Mouse (Mus musculus) neural tube, embryonic 14.5 days (tissue): ENCODE results near the gene Pef1. TPM values are rescaled to one million over a fixed set of nuclear protein-coding genes. Genes with fewer than 3 reads are reported as not detected.

Source experiments
- ATAC-seq: fragments of 200-750 bp; cut with Nextera tagmentation; 2 replicates; pipeline ENCODE4 v1.8.0; 2017; ENCODE audit warnings: low read depth, mild to moderate bottlenecking, moderate TSS enrichment, moderate library complexity
- H3K27ac ChIP-seq: fragments of 300-500 bp; sonication (generic); 2 replicates; pipeline ENCODE4 v1.5.1; 2014; ENCODE audit warnings: low read depth, mild to moderate bottlenecking, control low read depth, low read length, moderate library complexity, mixed read lengths
- H3K27me3 ChIP-seq: fragments of 300-500 bp; sonication (generic); 2 replicates; pipeline ENCODE4 v1.6.1; 2014; ENCODE audit warnings: low read length; ENCODE audit not compliant: control insufficient read depth, insufficient read depth
- H3K36me3 ChIP-seq: fragments of 300-500 bp; sonication (generic); 2 replicates; pipeline ENCODE4 v1.6.1; 2014; ENCODE audit warnings: low read length, mixed read lengths; ENCODE audit not compliant: control insufficient read depth, insufficient read depth
- H3K4me1 ChIP-seq: fragments of 300-500 bp; sonication (generic); 2 replicates; pipeline ENCODE4 v1.6.1; 2014; ENCODE audit warnings: low read length; ENCODE audit not compliant: control insufficient read depth, insufficient read depth
- H3K4me2 ChIP-seq: fragments of 300-500 bp; sonication (generic); 2 replicates; pipeline ENCODE4 v1.6.1; 2014; ENCODE audit warnings: mild to moderate bottlenecking, low read depth, low read length, control low read depth
- H3K4me3 ChIP-seq: fragments of 300-500 bp; sonication (generic); 2 replicates; pipeline ENCODE4 v1.5.1; 2014; ENCODE audit warnings: low read depth, low read length, control low read depth, mixed read lengths
- H3K9ac ChIP-seq: fragments of 300-500 bp; sonication (generic); replicated peaks from 2 replicates; pipeline ENCODE4 v1.6.1; 2014; ENCODE audit warnings: low read depth, mild to moderate bottlenecking, control low read depth, low read length, mixed read lengths
- H3K9me3 ChIP-seq: fragments of 300-500 bp; sonication (generic); 2 replicates; pipeline ENCODE4 v1.6.1; 2016; ENCODE audit warnings: low read length; ENCODE audit not compliant: control insufficient read depth
- WGBS: fragments of 180-500 bp; shearing (Covaris S2); extraction: QIAGEN DNeasy Blood & Tissue Kit; methylation state at CpG from one replicate; pipeline ENCODE4 v1.1.7; 2014; 5-methylcytosine and 5-hydroxymethylcytosine counted together
- polyA plus RNA-seq: library from polyadenylated mRNA; unstranded; fragments of >200 nt; fragmentation: Nextera tagmentation; extraction: Ambion mirVana; gene quantifications from 2 replicates; pipeline ENCODE4 v1.2.1, GENCODE M21; 2014

The Pef1 gene
- polyA plus RNA-seq, 1 experiment from 2014 or later: 68.3 TPM

DNA sequence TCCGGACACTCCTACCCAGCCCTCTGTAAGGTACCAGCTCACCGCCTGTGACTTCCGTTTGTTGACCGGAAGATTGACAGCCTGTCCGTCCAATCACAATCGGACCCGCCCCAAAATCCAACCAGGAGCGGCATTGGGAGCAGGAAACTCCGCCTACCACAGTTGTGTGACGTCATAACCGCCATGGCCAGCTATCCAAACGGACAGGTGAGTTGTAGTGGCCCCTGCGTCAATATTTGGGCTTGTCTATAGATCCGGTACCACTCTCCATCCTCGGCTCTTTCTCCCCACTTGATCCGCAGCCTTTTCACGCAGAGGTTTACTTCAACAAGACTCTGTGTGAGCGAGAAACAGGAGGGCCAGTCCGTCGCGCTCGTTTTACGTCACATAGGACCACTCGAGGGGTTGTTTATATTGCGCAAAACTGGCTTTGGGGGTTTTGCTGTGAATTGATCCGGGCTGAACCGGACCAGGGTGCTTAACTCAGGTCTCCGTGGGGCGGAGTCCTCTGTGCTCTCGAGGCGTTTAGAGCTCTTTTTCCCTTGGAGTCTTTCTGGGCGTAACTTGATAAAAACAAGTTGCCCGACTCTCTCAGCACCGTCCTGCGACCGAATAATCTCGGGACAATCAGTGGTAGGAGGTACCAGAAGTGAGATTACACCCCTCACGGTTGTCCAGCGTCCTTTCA, 5.2 kb downstream of the Pef1 start:
- Histone ChIP-seq H3K9me3 (no peaks in the 10 kb centered on the region), H3K9ac (peak overlapping the region; percentile 62), H3K4me1 (peaks cover 7% of the 10 kb centered on the region; the same call in 1 of the 2 replicates), H3K4me2 (peak overlapping the region; percentile 84), H3K36me3 (no peaks in the 10 kb centered on the region), H3K27ac (peak overlapping the region; percentile 6), H3K4me3 (peak overlapping the region; percentile 79), H3K27me3 (no peaks in the 10 kb centered on the region)
- under 1% methylated on average over 39 of the region's 39 CpGs for WGBS
- ATAC-seq: peak; percentile 96

GRCm38 (mm10) chr4:130108929-130109328, 6.6 kb downstream of the Pef1 start:
- no peaks in the 10 kb centered on the region for H3K36me3 ChIP-seq
- H3K4me2 ChIP-seq: no peak overlapping the region
- H3K27me3 ChIP-seq: no peaks in the 10 kb centered on the region
- peaks cover 7% of the 10 kb centered on the region; the same call in 1 of the 2 replicates for H3K4me1 ChIP-seq
- H3K9me3 ChIP-seq: no peaks in the 10 kb centered on the region
- no peak overlapping the region for H3K9ac ChIP-seq
- 85% methylated on average over 3 of the region's 3 CpGs for WGBS
- no peak for ATAC-seq
- no peak overlapping the region for H3K4me3 ChIP-seq
- no peak overlapping the region for H3K27ac ChIP-seq

GRCm38 (mm10) chr4:130109666-130110065, 7.3 kb downstream of the Pef1 start:
- no peak for ATAC-seq
- Histone ChIP-seq H3K27ac (no peak overlapping the region), H3K9me3 (no peaks in the 10 kb centered on the region), H3K27me3 (no peaks in the 10 kb centered on the region), H3K4me2 (no peak overlapping the region), H3K36me3 (no peaks in the 10 kb centered on the region), H3K4me1 (peaks cover 7% of the 10 kb centered on the region; the same call in 1 of the 2 replicates), H3K4me3 (no peak overlapping the region), H3K9ac (no peak overlapping the region)
- 92% methylated on average over 9 of the region's 9 CpGs for WGBS

- Histone ChIP-seq H3K4me2 (no peak overlapping the region), H3K9ac (no peak overlapping the region), H3K9me3 (no peaks in the 10 kb centered on the region), H3K27ac (no peak overlapping the region), H3K4me3 (no peak overlapping the region), H3K27me3 (no peaks in the 10 kb centered on the region), H3K36me3 (no peaks in the 10 kb centered on the region), H3K4me1 (peaks cover 7% of the 10 kb centered on the region; the same call in 1 of the 2 replicates)
- no peak for ATAC-seq
- WGBS: 88% methylated on average over 7 of the region's 7 CpGs
Observed at GRCm38 (mm10) chr4:130110091-130110490, 7.7 kb downstream of the Pef1 start.

DNA sequence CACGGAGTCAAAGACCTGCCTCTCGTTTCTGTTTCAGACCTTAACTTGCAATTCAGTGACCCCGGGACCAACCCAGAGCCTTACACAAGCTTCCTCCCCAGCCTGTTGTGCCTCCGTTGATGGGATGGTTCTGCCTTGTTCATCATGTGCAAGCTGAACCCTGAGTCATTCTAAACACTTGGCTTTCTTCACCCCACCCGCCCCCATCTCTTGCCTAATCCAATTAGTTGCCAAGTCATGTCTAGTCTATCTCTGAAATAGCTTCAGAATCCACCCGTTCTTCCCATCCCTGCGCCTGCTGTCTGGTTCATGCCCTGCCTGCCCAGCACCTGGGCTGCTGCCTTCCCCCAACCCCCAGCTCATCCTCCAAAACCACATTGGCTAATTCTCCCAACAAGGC, 9.9 kb downstream of the Pef1 start:
- Histone ChIP-seq H3K27ac (no peak overlapping the region), H3K27me3 (no peaks in the 10 kb centered on the region), H3K4me3 (no peak overlapping the region), H3K4me1 (peaks cover 7% of the 10 kb centered on the region; the same call in 1 of the 2 replicates), H3K9me3 (no peaks in the 10 kb centered on the region), H3K36me3 (no peaks in the 10 kb centered on the region), H3K4me2 (no peak overlapping the region), H3K9ac (no peak overlapping the region)
- no peak for ATAC-seq
- WGBS: 93% methylated on average over 7 of the region's 7 CpGs

GRCm38 (mm10) chr4:130112732-130113131, 10.4 kb downstream of the Pef1 start:
- Histone ChIP-seq H3K9ac (no peak overlapping the region), H3K36me3 (no peaks in the 10 kb centered on the region), H3K9me3 (no peaks in the 10 kb centered on the region), H3K4me2 (no peak overlapping the region), H3K27me3 (no peaks in the 10 kb centered on the region), H3K4me3 (no peak overlapping the region), H3K27ac (no peak overlapping the region), H3K4me1 (peaks cover 7% of the 10 kb centered on the region; the same call in 1 of the 2 replicates)
- 96% methylated on average over 1 of the region's 1 CpGs for WGBS
- no peak for ATAC-seq

- H3K4me2 ChIP-seq: no peak overlapping the region
- no peaks in the 10 kb centered on the region for H3K27me3 ChIP-seq
- H3K4me1 ChIP-seq: no peaks in the 10 kb centered on the region
- H3K36me3 ChIP-seq: peaks cover 33% of the 10 kb centered on the region
- 86% methylated on average over 4 of the region's 4 CpGs for WGBS
- H3K9ac ChIP-seq: no peak overlapping the region
- no peak overlapping the region for H3K27ac ChIP-seq
- no peak overlapping the region for H3K4me3 ChIP-seq
- H3K9me3 ChIP-seq: no peaks in the 10 kb centered on the region
- ATAC-seq: no peak
Observed at GRCm38 (mm10) chr4:130120752-130121151, 18.4 kb downstream of the Pef1 start.

DNA sequence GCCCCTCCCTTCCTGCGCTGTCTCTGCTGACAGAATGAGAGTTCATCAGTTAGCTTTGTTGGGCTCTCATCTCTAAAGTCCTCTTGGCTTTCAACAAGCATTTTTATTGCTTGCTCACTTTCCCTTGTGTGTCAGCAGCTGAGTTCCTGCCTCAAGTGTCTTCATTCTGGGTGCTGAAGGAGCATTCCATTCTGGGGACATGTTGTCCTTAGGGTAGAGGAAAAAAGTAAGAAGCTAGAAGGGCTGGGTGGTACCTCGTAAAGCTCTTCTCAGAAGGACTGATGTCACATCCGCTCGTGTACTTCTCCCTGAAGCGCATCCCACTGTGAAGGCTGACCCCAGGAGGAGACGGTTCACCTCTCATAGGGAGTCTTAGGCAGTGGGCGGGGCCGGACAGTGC, 19.2 kb downstream of the Pef1 start:
- H3K27me3 ChIP-seq: no peaks in the 10 kb centered on the region
- H3K4me1 ChIP-seq: no peaks in the 10 kb centered on the region
- H3K27ac ChIP-seq: no peak overlapping the region
- ATAC-seq: no peak
- H3K9ac ChIP-seq: no peak overlapping the region
- H3K36me3 ChIP-seq: peaks cover 35% of the 10 kb centered on the region
- H3K9me3 ChIP-seq: no peaks in the 10 kb centered on the region
- no peak overlapping the region for H3K4me3 ChIP-seq
- 74% methylated on average over 8 of the region's 8 CpGs for WGBS
- no peak overlapping the region for H3K4me2 ChIP-seq

GRCm38 (mm10) chr4:130123020-130123419, 20.7 kb downstream of the Pef1 start:
- H3K4me2 ChIP-seq: no peak overlapping the region
- H3K4me1 ChIP-seq: no peaks in the 10 kb centered on the region
- no peaks in the 10 kb centered on the region for H3K27me3 ChIP-seq
- no peak overlapping the region for H3K9ac ChIP-seq
- ATAC-seq: no peak
- H3K9me3 ChIP-seq: no peaks in the 10 kb centered on the region
- no peak overlapping the region for H3K27ac ChIP-seq
- peaks cover 37% of the 10 kb centered on the region for H3K36me3 ChIP-seq
- no peak overlapping the region for H3K4me3 ChIP-seq
- 91% methylated on average over 5 of the region's 5 CpGs for WGBS
